Mouse (Mus musculus) cerebellum, adult 2 months (tissue): Measurements from ENCODE around the gene Cblb.

Experiments used
- CTCF ChIP-seq: fragments of 200-500 bp; IDR thresholded peaks from 2 replicates; pipeline ENCODE4 v1.5.1; 2011; ENCODE audit warnings: low read depth, mild to moderate bottlenecking, control low read depth, low read length, moderate library complexity, borderline replicate concordance; ENCODE audit not compliant: insufficient read depth
- POLR2A ChIP-seq: fragments of 200-500 bp; IDR thresholded peaks from 2 replicates; pipeline ENCODE4 v1.6.1; 2011; ENCODE audit warnings: low read length, control low read depth, borderline replicate concordance; ENCODE audit not compliant: insufficient read depth

DNA sequence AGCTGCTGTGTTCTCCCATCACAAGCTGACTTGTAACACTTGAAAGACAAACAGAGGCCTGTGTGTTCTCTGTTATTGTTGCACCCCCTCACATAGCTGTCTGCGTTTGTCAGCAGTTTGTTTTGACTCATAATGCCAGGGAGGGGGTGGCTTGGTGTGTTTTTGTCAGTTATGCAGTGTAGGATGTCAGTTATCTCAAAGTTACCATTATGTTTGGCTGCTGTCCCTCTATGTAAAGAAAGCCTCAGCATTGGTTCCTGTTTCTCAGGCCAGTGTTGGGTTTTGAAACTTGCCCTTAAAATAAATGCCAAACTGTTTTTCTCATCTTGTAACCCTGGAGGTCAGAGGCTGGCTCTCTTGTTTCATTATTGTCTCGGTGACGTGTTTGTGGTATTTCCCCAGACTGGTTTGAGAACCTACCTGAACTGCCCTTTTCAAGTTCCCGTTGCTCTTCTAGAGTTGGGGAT, 30.0 kb downstream of the Cblb start:
- no peak for TF ChIP-seq CTCF
- TF ChIP-seq POLR2A: no peak
